Mouse (Mus musculus): ENCODE data around the gene Efcab2. TPM values are rescaled to one million over a fixed set of nuclear protein-coding genes. Genes with fewer than 3 reads are reported as not detected.
"Not testable (repeated sequence)": the region's sequence is repeated elsewhere in the genome, so short reads cannot be mapped to it uniquely, and the experiment has no call there.

The Efcab2 gene
- polyA plus RNA-seq, 1 experiment = 2.1 TPM

- H3K4me1 ChIP-seq (ENCODE audit: control insufficient read depth, insufficient read depth, low read length) = peaks cover 2% of the 10 kb centered on the region; the same call in 1 of the 2 replicates
- H3K27ac ChIP-seq (ENCODE audit: control insufficient read depth, insufficient read depth, low read depth, low read length, poor library complexity) = peak overlapping the region; percentile 100
- H3K4me3 ChIP-seq (replicated peaks; ENCODE audit: control insufficient read depth, low read depth, low read length) = peak overlapping the region; percentile 85
- 60% methylated on average over 12 of the region's 12 CpGs for WGBS
- TF ChIP-seq POLR2A (IDR thresholded peaks at IDR 0.05; ENCODE audit: borderline replicate concordance, control insufficient read depth, low read depth, low read length) (no peak), CTCF (IDR thresholded peaks at IDR 0.05; ENCODE audit: control insufficient read depth, insufficient read depth, low read length) (no peak)
Observed at GRCm38 (mm10) chr1:178406765-178407645, 1.1 kb downstream of the Efcab2 start.

- H3K27ac ChIP-seq (ENCODE audit: control insufficient read depth, insufficient read depth, low read depth, low read length, poor library complexity) = no peak overlapping the region
- 91% methylated on average over 2 of the region's 2 CpGs for WGBS
- no peak overlapping the region for H3K4me3 ChIP-seq (replicated peaks; ENCODE audit: control insufficient read depth, low read depth, low read length)
- H3K4me1 ChIP-seq (ENCODE audit: control insufficient read depth, insufficient read depth, low read length) = peaks cover 1% of the 10 kb centered on the region; the same call in 1 of the 2 replicates
- no peak for TF ChIP-seq CTCF (IDR thresholded peaks at IDR 0.05; ENCODE audit: control insufficient read depth, insufficient read depth, low read length)
- no peak for TF ChIP-seq POLR2A (IDR thresholded peaks at IDR 0.05; ENCODE audit: borderline replicate concordance, control insufficient read depth, low read depth, low read length)
Observed at GRCm38 (mm10) chr1:178407651-178408050, 1.8 kb downstream of the Efcab2 start.

GRCm38 (mm10) chr1:178408901-178409361, 3.0 kb downstream of the Efcab2 start:
- no peak overlapping the region for H3K27ac ChIP-seq (ENCODE audit: control insufficient read depth, insufficient read depth, low read depth, low read length, poor library complexity)
- H3K4me1 ChIP-seq (ENCODE audit: control insufficient read depth, insufficient read depth, low read length) = no peaks in the 10 kb centered on the region; the same call in 1 of the 2 replicates
- TF ChIP-seq POLR2A (IDR thresholded peaks at IDR 0.05; ENCODE audit: borderline replicate concordance, control insufficient read depth, low read depth, low read length) (no peak), CTCF (IDR thresholded peaks at IDR 0.05; ENCODE audit: control insufficient read depth, insufficient read depth, low read length) (no peak)
- H3K4me3 ChIP-seq (replicated peaks; ENCODE audit: control insufficient read depth, low read depth, low read length) = no peak overlapping the region
- 61% methylated on average over 4 of the region's 4 CpGs for WGBS

- not testable (repeated sequence) for H3K27ac ChIP-seq (ENCODE audit: control insufficient read depth, insufficient read depth, low read depth, low read length, poor library complexity); H3K4me3 ChIP-seq (replicated peaks; ENCODE audit: control insufficient read depth, low read depth, low read length); H3K4me1 ChIP-seq (ENCODE audit: control insufficient read depth, insufficient read depth, low read length)
- 83% methylated on average over 2 of the region's 2 CpGs for WGBS
Observed at GRCm38 (mm10) chr1:178413367-178413766, 7.5 kb downstream of the Efcab2 start.

- H3K4me3 ChIP-seq (replicated peaks; ENCODE audit: control insufficient read depth, low read depth, low read length) = no peak overlapping the region
- TF ChIP-seq POLR2A (IDR thresholded peaks at IDR 0.05; ENCODE audit: borderline replicate concordance, control insufficient read depth, low read depth, low read length) = no peak
- TF ChIP-seq CTCF (IDR thresholded peaks at IDR 0.05; ENCODE audit: control insufficient read depth, insufficient read depth, low read length) = no peak
- no peaks in the 10 kb centered on the region for H3K4me1 ChIP-seq (ENCODE audit: control insufficient read depth, insufficient read depth, low read length)
- 86% methylated on average over 2 of the region's 2 CpGs for WGBS
- no peak overlapping the region for H3K27ac ChIP-seq (ENCODE audit: control insufficient read depth, insufficient read depth, low read depth, low read length, poor library complexity)
Observed at GRCm38 (mm10) chr1:178419608-178420007, 13.7 kb downstream of the Efcab2 start.

- no peak overlapping the region for H3K4me3 ChIP-seq (replicated peaks; ENCODE audit: control insufficient read depth, low read depth, low read length)
- no peak for TF ChIP-seq CTCF (IDR thresholded peaks at IDR 0.05; ENCODE audit: control insufficient read depth, insufficient read depth, low read length)
- TF ChIP-seq POLR2A (IDR thresholded peaks at IDR 0.05; ENCODE audit: borderline replicate concordance, control insufficient read depth, low read depth, low read length) = no peak
- no peak overlapping the region for H3K27ac ChIP-seq (ENCODE audit: control insufficient read depth, insufficient read depth, low read depth, low read length, poor library complexity)
- WGBS = 92% methylated on average over 1 of the region's 1 CpGs
- H3K4me1 ChIP-seq (ENCODE audit: control insufficient read depth, insufficient read depth, low read length) = no peaks in the 10 kb centered on the region
Observed at GRCm38 (mm10) chr1:178423662-178424061, 17.8 kb downstream of the Efcab2 start.

GRCm38 (mm10) chr1:178431619-178432444, 25.9 kb downstream of the Efcab2 start:
- WGBS = 79% methylated on average over 4 of the region's 4 CpGs
- no peak overlapping the region for H3K27ac ChIP-seq (ENCODE audit: control insufficient read depth, insufficient read depth, low read depth, low read length, poor library complexity)

GRCm38 (mm10) chr1:178433619-178434018, 27.7 kb downstream of the Efcab2 start:
- H3K27ac ChIP-seq (ENCODE audit: control insufficient read depth, insufficient read depth, low read depth, low read length, poor library complexity) = no peak overlapping the region
- 78% methylated on average over 1 of the region's 1 CpGs for WGBS
- H3K4me1 ChIP-seq (ENCODE audit: control insufficient read depth, insufficient read depth, low read length) = no peaks in the 10 kb centered on the region
- no peak overlapping the region for H3K4me3 ChIP-seq (replicated peaks; ENCODE audit: control insufficient read depth, low read depth, low read length)
- TF ChIP-seq CTCF (IDR thresholded peaks at IDR 0.05; ENCODE audit: control insufficient read depth, insufficient read depth, low read length) (no peak), POLR2A (IDR thresholded peaks at IDR 0.05; ENCODE audit: borderline replicate concordance, control insufficient read depth, low read depth, low read length) (no peak)

More at GRCm38 (mm10) chr1:178431619-178432444, 25.9 kb downstream of the Efcab2 start:
- Histone ChIP-seq H3K4me3 (replicated peaks; ENCODE audit: control insufficient read depth, low read depth, low read length) (no peak overlapping the region), H3K4me1 (ENCODE audit: control insufficient read depth, insufficient read depth, low read length) (no peaks in the 10 kb centered on the region)
- TF ChIP-seq POLR2A (IDR thresholded peaks at IDR 0.05; ENCODE audit: borderline replicate concordance, control insufficient read depth, low read depth, low read length) (no peak), CTCF (IDR thresholded peaks at IDR 0.05; ENCODE audit: control insufficient read depth, insufficient read depth, low read length) (no peak)
